Mouse (Mus musculus) myocyte (in vitro differentiated cells): ENCODE measurements around the gene H2al1h.

ENCODE experiments used
- E2F4 ChIP-seq: IDR thresholded peaks from one replicate; pipeline ENCODE4 v1.6.1; 2011; ENCODE audit warnings: mild to moderate bottlenecking, control low read depth, moderate library complexity; ENCODE audit not compliant: insufficient read depth
- MAX ChIP-seq: IDR thresholded peaks from one replicate; pipeline ENCODE4 v1.6.1; 2011; ENCODE audit warnings: low read depth, mild to moderate bottlenecking, control low read depth
- POLR2A ChIP-seq: IDR thresholded peaks from one replicate; pipeline ENCODE4 v1.6.1; 2011; ENCODE audit warnings: low read depth, mild to moderate bottlenecking, control low read depth, moderate library complexity; ENCODE audit not compliant: insufficient read length
- POLR2AphosphoS2 ChIP-seq: IDR thresholded peaks from one replicate; pipeline ENCODE4 v1.6.1; 2011; ENCODE audit warnings: low read depth, control low read depth; ENCODE audit not compliant: insufficient read length

- TF ChIP-seq MAX (no peak), POLR2A (no peak), E2F4 (no peak), POLR2AphosphoS2 (no peak)
Observed at GRCm38 (mm10) chrX:11288306-11288882, 32.9 kb upstream of the H2al1h start.
